ENCODE assay signal across 14 mouse cellular contexts in the genomic region with DNA sequence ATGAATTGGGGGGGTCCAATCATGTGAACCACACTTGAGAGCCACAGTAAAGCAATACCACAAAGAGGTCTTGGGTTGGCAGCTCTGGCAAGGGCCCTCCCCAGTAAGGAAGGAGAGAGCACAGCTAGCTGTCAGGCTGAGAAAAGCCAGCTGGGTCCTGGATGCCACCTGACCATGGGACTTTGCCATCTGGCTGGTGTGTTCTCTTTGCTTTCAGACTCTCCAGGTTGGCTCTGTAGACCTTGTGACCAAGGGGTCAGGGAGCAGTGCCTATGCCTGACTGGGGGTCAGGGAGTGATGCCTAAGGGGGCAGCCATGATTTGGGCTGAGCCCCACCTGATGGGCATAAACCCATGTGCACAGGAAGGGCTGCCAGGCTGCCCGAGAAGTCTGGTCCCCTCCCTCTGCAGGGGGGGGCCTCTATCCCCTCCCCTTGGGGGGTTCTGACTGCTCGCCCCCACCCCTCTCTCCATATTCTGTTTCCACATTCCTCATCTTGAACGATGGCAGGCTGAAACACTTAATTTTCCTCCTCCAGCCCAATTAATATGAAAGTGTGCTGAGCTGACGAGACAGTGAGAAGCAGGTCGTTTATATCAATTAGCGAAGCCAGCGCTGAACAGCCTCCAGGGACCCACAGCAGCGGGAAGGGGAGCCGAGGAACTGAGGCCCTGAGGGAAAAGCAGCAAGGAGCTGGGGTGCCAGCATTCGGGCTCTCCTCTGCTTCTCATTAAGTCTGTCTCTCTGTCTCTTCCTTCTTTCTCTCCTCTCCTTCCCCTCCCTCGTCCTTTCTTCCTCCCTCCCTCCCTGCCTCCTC.
DNase-seq lines count a peak whose midpoint lies in the region; ATAC-seq and TF ChIP-seq lines count a peak whose summit lies in the region.
"Had no signal": no experiment of that assay in that cellular context is flagged by ENCODE, and none has a peak within 500 bp of the region (broad histone marks: within the 10 kb centered on the region; RNA-seq: fewer than 3 reads in every experiment).

No protein-coding gene starts in this region.

- no peaks in the 10 kb centered on the region for H3K9me3 ChIP-seq in neural tube, embryonic 12.5 days
- H3K9me3 ChIP-seq in forebrain, embryonic 16.5 days (ENCODE audit: control insufficient read depth, low read length) = no peaks in the 10 kb centered on the region
- H3K9me3 ChIP-seq in limb, embryonic 14.5 days (ENCODE audit: control insufficient read depth, low read length) = no peaks in the 10 kb centered on the region

- no peak overlapping the region for H3K4me3 ChIP-seq in neural tube, embryonic 12.5 days
- H3K4me3 ChIP-seq in forebrain, embryonic 16.5 days (replicated peaks; ENCODE audit: low read length) = no peak overlapping the region
- no peak overlapping the region for H3K4me3 ChIP-seq in limb, embryonic 14.5 days (replicated peaks; ENCODE audit: low read length)

- H3K36me3 ChIP-seq in neural tube, embryonic 12.5 days = no peaks in the 10 kb centered on the region
- no peaks in the 10 kb centered on the region for H3K36me3 ChIP-seq in forebrain, embryonic 16.5 days (ENCODE audit: control insufficient read depth, insufficient read depth)
- no peaks in the 10 kb centered on the region for H3K36me3 ChIP-seq in limb, embryonic 14.5 days (ENCODE audit: control insufficient read depth, insufficient read depth, low read length)

- no peak overlapping the region; the same call in 1 of the 2 replicates for H3K27ac ChIP-seq in neural tube, embryonic 12.5 days
- H3K27ac ChIP-seq in forebrain, embryonic 16.5 days (ENCODE audit: low read length) = no peak overlapping the region; the same call in 1 of the 2 replicates
- no peak overlapping the region for H3K27ac ChIP-seq in limb, embryonic 14.5 days (replicated peaks; ENCODE audit: low read depth, low read length)
- H3K27ac ChIP-seq: macrophage had no signal

- no peak overlapping the region for H3K9ac ChIP-seq in neural tube, embryonic 12.5 days
- H3K9ac ChIP-seq in forebrain, embryonic 16.5 days (replicated peaks; ENCODE audit: low read depth, low read length) = no peak overlapping the region
- H3K9ac ChIP-seq in limb, embryonic 14.5 days (ENCODE audit: low read depth, low read length, severe bottlenecking) = no peak overlapping the region

- H3K4me1 ChIP-seq in neural tube, embryonic 12.5 days = peaks cover 21% of the 10 kb centered on the region
- H3K4me1 ChIP-seq in forebrain, embryonic 16.5 days (replicated peaks; ENCODE audit: control insufficient read depth, insufficient read depth, low read length) = peaks cover 13% of the 10 kb centered on the region
- peaks cover 22% of the 10 kb centered on the region for H3K4me1 ChIP-seq in limb, embryonic 14.5 days (ENCODE audit: control insufficient read depth, insufficient read depth, low read length)

- 25% methylated on average over 11 of the region's 11 CpGs for WGBS in neural tube, embryonic 12.5 days
- WGBS in forebrain, embryonic 16.5 days = 5% methylated on average over 11 of the region's 11 CpGs
- 11% methylated on average over 11 of the region's 11 CpGs for WGBS in limb, embryonic 14.5 days

- no peak for ATAC-seq in neural tube, embryonic 12.5 days (ENCODE audit: low FRiP score, low read depth)
- ATAC-seq in forebrain, embryonic 16.5 days = peak; percentile 47
- no peak for ATAC-seq in limb, embryonic 14.5 days (ENCODE audit: low FRiP score, low read depth)

- no peak for TF ChIP-seq POLR2A in limb, embryonic 14.5 days (IDR thresholded peaks at IDR 0.05; ENCODE audit: borderline replicate concordance, extremely low read depth, insufficient read depth, insufficient read length)

- H3K4me2 ChIP-seq in neural tube, embryonic 12.5 days (replicated peaks) = peak overlapping the region; percentile 18; the same call in 1 of the 2 replicates
- H3K4me2 ChIP-seq in forebrain, embryonic 16.5 days (ENCODE audit: low read length) = peak overlapping the region; percentile 14; the same call in 1 of the 2 replicates
- H3K4me2 ChIP-seq in limb, embryonic 14.5 days (replicated peaks; ENCODE audit: low read depth, low read length, severe bottlenecking) = peak overlapping the region; percentile 15; the same call in 1 of the 2 replicates
- H3K4me2 ChIP-seq: heart, embryonic 11.5 days; liver, embryonic 11.5 days had no signal

- DNase-seq in neural tube, embryonic 10.5 days (ENCODE audit: extremely low spot score, low spot score) = no peak
- DNase-seq in limb, embryonic 14.5 days (ENCODE audit: low spot score) = no peak
- no peak for DNase-seq in right cerebral cortex, adult 2 months (ENCODE audit: low spot score in 2 of 2)
- no peak for DNase-seq in kidney, postnatal 4 days
- DNase-seq in left cerebral cortex, adult 9 months (ENCODE audit: low spot score in 2 of 2) = no peak
- DNase-seq: adrenal gland, adult 2 months; cerebellum, adult 11 months; kidney, postnatal 36 days; thymus, postnatal 4 days had no signal

- H3K27me3 ChIP-seq in neural tube, embryonic 12.5 days (replicated peaks) = no peaks in the 10 kb centered on the region
- H3K27me3 ChIP-seq in forebrain, embryonic 16.5 days (replicated peaks; ENCODE audit: control insufficient read depth, insufficient read depth, low read length) = no peaks in the 10 kb centered on the region; the same call in 1 of the 2 replicates
- no peaks in the 10 kb centered on the region for H3K27me3 ChIP-seq in limb, embryonic 14.5 days (ENCODE audit: control insufficient read depth, insufficient read depth, low read length)
